Mouse (Mus musculus) spleen, adult 2 months (tissue): ENCODE data around the gene Nfic.

ENCODE experiments used
- CTCF ChIP-seq: fragments of 200-500 bp; IDR thresholded peaks from 2 replicates; pipeline ENCODE4 v1.5.1; 2011; ENCODE audit warnings: mild to moderate bottlenecking, inconsistent platforms; ENCODE audit not compliant: insufficient read depth, insufficient read length, insufficient replicate concordance; ENCODE audit errors: extremely low read depth
- POLR2A ChIP-seq: fragments of 200-500 bp; IDR thresholded peaks from 2 replicates; pipeline ENCODE4 v1.6.1; 2011; ENCODE audit warnings: low read depth, low read length, inconsistent platforms

- no peak for TF ChIP-seq CTCF
- TF ChIP-seq POLR2A, result no peak
Measured at GRCm38 (mm10) chr10:81365672-81366476, 89.6 kb downstream of the Nfic start, which contains the start of gene 4930404N11Rik.
